Mouse (Mus musculus) ES-Bruce4 (cell line): ENCODE data around the gene Dscaml1. TPM values are rescaled to one million over a fixed set of nuclear protein-coding genes. Genes with fewer than 3 reads are reported as not detected.

Experiments used
- H3K27ac ChIP-seq: 2 replicates; pipeline ENCODE4 v1.5.1; 2012; ENCODE audit warnings: low read length, inconsistent platforms; ENCODE audit not compliant: insufficient read depth
- H3K27me3 ChIP-seq: 2 replicates; pipeline ENCODE4 v1.6.1; 2012; ENCODE audit warnings: mild to moderate bottlenecking, low read length, inconsistent platforms; ENCODE audit not compliant: control insufficient read depth, poor library complexity, insufficient read depth, severe bottlenecking
- H3K36me3 ChIP-seq: 2 replicates; pipeline ENCODE4 v1.6.1; 2012; ENCODE audit warnings: inconsistent platforms, mild to moderate bottlenecking, low read length, moderate library complexity; ENCODE audit not compliant: control insufficient read depth, poor library complexity, insufficient read depth, severe bottlenecking
- H3K4me1 ChIP-seq: one replicate; pipeline ENCODE4 v1.8.1; 2011; ENCODE audit warnings: low read length; ENCODE audit not compliant: control insufficient read depth, insufficient read depth
- H3K4me3 ChIP-seq: 2 replicates; pipeline ENCODE4 v1.5.1; 2011; ENCODE audit warnings: low read depth, mild to moderate bottlenecking, low read length
- H3K9ac ChIP-seq: 2 replicates; pipeline ENCODE4 v1.6.1; 2012; ENCODE audit warnings: low read depth, mild to moderate bottlenecking, inconsistent platforms; ENCODE audit not compliant: poor library complexity, severe bottlenecking
- H3K9me3 ChIP-seq: replicated peaks from 2 replicates; pipeline ENCODE4 v1.6.1; 2012; ENCODE audit warnings: mild to moderate bottlenecking, low read length, inconsistent platforms; ENCODE audit not compliant: control insufficient read depth, poor library complexity, insufficient read depth, severe bottlenecking
- CTCF ChIP-seq: IDR thresholded peaks from one replicate; pipeline ENCODE4 v1.8.1; 2011; ENCODE audit warnings: low read depth, low read length
- EP300 ChIP-seq: IDR thresholded peaks from 2 replicates; pipeline ENCODE4 v1.6.1; 2011; ENCODE audit warnings: low read depth, low read length; ENCODE audit not compliant: insufficient read depth
- POLR2A ChIP-seq: IDR thresholded peaks from one replicate; pipeline ENCODE4 v1.8.1; 2011; ENCODE audit warnings: low read length; ENCODE audit not compliant: insufficient read depth
- polyA plus RNA-seq: library from polyadenylated mRNA; stranded (reverse); fragments of >200 nt; gene quantifications from 2 replicates; pipeline ENCODE4 v1.2.4, GENCODE M21; 2011; ENCODE audit warnings: low read depth; ENCODE audit not compliant: missing spikeins, insufficient read depth, insufficient read length

Dscaml1 gene
- polyA plus RNA-seq, 1 experiment = 4.0 TPM

DNA sequence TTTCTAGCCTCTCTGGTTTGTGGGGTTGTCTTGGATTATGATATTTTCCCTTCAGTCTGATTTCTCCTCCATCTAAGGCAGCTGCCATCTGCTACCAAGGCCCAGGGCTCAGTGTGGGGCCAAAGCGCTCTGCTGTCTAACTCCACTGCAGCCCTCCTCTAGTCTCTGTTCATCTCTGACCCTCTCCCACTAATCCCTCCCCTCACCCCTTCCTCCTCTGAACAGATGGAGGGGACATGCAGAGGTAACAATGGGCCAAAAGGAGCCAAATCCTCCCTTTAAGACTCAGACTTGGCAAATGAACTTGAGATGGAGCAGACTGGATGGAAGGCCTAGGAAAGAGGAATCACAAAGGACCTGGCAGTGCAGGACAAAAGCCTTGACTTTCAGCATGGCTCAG lies 365.8 kb downstream of the Dscaml1 start:
- H3K4me1 ChIP-seq = no peaks in the 10 kb centered on the region
- H3K27me3 ChIP-seq = no peaks in the 10 kb centered on the region
- no peak overlapping the region for H3K9ac ChIP-seq
- no peaks in the 10 kb centered on the region for H3K36me3 ChIP-seq
- TF ChIP-seq POLR2A (no peak), EP300 (no peak), CTCF (no peak)
- no peaks in the 10 kb centered on the region for H3K9me3 ChIP-seq
- no peak overlapping the region for H3K4me3 ChIP-seq
- H3K27ac ChIP-seq = no peak overlapping the region

DNA sequence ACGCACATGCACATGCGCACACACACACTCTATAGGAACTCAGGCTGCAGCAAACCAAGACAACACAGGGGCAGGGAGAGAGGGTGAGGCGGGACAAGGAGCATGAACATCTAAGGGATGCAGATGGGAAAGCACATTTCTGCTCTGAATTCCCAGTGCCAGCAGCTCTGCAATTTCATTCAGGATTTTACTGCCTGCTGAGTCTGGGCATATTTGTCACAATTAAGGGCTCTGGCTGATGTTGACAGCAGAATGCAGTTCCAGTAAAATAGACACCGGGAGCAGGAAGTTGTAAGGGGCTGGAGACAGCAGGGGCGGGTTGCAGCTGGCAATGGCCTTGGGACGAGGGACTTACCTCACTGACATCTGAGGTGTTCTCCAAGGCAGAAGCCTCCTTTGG lies 367.3 kb downstream of the Dscaml1 start:
- H3K27me3 ChIP-seq = no peaks in the 10 kb centered on the region
- H3K9ac ChIP-seq = no peak overlapping the region
- H3K27ac ChIP-seq = no peak overlapping the region
- no peaks in the 10 kb centered on the region for H3K9me3 ChIP-seq
- TF ChIP-seq CTCF (no peak), EP300 (no peak), POLR2A (no peak)
- H3K4me3 ChIP-seq = no peak overlapping the region
- no peaks in the 10 kb centered on the region for H3K4me1 ChIP-seq
- H3K36me3 ChIP-seq = no peaks in the 10 kb centered on the region

DNA sequence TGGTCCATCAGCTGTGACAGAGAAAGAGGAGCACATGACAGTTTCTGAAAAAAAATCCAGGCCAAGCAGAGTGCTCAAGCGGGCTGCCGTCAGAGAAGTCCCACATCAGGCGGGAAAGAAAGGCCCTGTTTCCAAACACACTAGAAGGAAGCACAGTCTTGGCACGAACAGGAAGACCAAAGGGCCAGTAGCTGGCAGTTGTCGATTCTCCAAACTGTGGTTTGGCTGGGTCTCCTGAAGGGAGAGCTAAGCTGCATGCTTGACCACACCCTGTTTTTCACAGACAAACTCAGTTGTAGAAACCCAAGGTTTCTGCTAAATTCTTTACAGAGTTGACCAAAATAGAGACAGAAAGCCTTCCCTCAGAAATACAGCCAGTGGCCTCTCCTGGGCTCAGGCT lies 369.3 kb downstream of the Dscaml1 start:
- TF ChIP-seq POLR2A = no peak
- no peak for TF ChIP-seq EP300
- TF ChIP-seq CTCF = no peak
- Histone ChIP-seq H3K36me3 (no peaks in the 10 kb centered on the region), H3K9ac (no peak overlapping the region), H3K4me1 (no peaks in the 10 kb centered on the region), H3K9me3 (no peaks in the 10 kb centered on the region), H3K27me3 (no peaks in the 10 kb centered on the region), H3K4me3 (no peak overlapping the region), H3K27ac (no peak overlapping the region)

DNA sequence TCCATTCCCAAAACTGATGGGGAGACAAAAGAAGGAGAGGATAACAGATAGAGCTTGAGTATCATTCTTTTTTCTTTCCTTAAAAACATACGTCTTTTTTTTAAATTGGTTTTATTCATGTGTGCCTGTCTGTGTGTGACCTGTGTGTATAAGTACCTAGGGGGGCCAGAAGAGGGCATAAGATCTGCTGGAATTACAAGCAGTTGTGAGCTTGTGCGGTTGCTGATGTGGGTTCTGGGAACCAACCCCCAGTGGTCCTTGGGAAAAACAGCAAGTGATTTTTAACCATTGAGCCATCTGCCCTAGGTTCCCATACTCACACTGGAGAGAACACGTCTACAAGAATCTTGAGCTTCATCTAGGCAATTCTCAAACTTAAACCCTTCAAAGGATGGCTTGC lies 370.8 kb downstream of the Dscaml1 start:
- no peak overlapping the region for H3K27ac ChIP-seq
- H3K9ac ChIP-seq = no peak overlapping the region
- no peaks in the 10 kb centered on the region for H3K4me1 ChIP-seq
- no peak for TF ChIP-seq CTCF
- no peak for TF ChIP-seq EP300
- TF ChIP-seq POLR2A = no peak
- no peaks in the 10 kb centered on the region for H3K27me3 ChIP-seq
- H3K36me3 ChIP-seq = no peaks in the 10 kb centered on the region
- no peak overlapping the region for H3K4me3 ChIP-seq
- H3K9me3 ChIP-seq = no peaks in the 10 kb centered on the region

DNA sequence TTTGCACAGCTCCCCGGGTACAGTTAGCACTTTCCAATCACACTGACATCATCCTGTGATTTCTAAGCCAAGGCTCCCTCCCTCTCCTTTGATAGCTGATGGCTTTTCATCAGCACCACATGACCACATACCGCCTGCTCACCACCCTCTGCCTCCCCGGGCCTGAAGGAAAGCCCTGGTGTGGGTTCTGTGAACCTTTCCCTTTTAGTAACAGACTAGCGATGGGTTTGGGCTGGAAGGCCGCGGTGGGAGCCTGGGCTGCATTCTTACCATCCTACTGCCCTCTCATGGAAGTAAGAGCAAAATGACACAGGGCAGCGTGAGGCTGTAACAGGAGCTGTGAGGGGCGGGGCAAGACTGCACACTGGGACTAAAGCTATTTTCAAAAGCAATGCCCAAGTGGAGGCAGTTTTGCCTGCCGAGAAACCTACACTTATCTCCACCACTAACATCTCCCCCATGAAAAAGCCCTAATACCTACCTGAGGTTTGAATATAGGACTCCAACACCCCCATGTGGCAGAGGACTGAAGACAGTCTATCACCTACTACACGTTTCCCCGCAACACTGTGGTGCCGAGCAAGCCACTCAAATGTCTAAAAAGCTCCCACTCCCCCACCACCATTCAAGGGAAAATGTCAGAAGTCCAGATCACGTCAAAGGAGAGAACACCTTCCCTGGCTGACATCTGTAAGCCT lies 372.2 kb downstream of the Dscaml1 start:
- H3K4me1 ChIP-seq = no peaks in the 10 kb centered on the region
- H3K27me3 ChIP-seq = no peaks in the 10 kb centered on the region
- TF ChIP-seq EP300 (no peak), POLR2A (no peak), CTCF (peak; percentile 48)
- H3K9me3 ChIP-seq = no peaks in the 10 kb centered on the region
- no peak overlapping the region for H3K9ac ChIP-seq
- no peaks in the 10 kb centered on the region for H3K36me3 ChIP-seq
- no peak overlapping the region for H3K27ac ChIP-seq
- no peak overlapping the region for H3K4me3 ChIP-seq

DNA sequence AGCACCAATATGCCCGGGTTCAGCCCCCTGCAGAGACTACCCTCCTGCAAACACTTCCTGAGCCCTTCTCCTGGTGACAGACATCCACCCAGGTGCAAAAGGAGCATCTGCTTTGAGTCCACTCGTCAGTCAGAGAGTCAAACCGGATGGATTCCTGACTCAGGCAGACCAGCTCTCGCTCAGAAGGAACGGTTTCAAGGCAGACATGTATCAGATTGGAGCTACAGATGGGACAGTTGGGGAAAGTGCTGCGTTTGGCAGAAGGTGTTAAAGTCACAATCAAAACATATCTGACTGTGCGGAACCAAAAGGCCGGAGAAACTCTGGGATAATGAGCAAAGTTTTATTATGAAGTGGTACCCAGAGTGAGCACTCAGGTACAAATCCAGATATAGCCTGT lies 373.0 kb downstream of the Dscaml1 start:
- TF ChIP-seq CTCF (no peak), EP300 (no peak), POLR2A (no peak)
- Histone ChIP-seq H3K27me3 (no peaks in the 10 kb centered on the region), H3K4me3 (no peak overlapping the region), H3K9ac (no peak overlapping the region), H3K4me1 (no peaks in the 10 kb centered on the region), H3K27ac (no peak overlapping the region), H3K36me3 (no peaks in the 10 kb centered on the region), H3K9me3 (no peaks in the 10 kb centered on the region)

Other genes starting within 250 kb of the Dscaml1 start
- not detected in 2 replicates for gene BC049352, start 244.6 kb upstream of the Dscaml1 start, polyA plus RNA-seq
- gene Tmprss4, start 222.5 kb upstream of the Dscaml1 start, polyA plus RNA-seq = 0.52 TPM in 1 of 2 replicates, not detected in the other
- 0.24 TPM in 1 of 2 replicates, not detected in the other for gene Il10ra, start 157.5 kb upstream of the Dscaml1 start, polyA plus RNA-seq
- 1.9 and 2.8 TPM in 2 replicates for gene Tmprss13, start 107.5 kb upstream of the Dscaml1 start, polyA plus RNA-seq
- gene Fxyd6, start 56.4 kb upstream of the Dscaml1 start, polyA plus RNA-seq = 88.6 and 89.9 TPM in 2 replicates
- gene Fxyd2, start 27.0 kb upstream of the Dscaml1 start, polyA plus RNA-seq = not detected in 2 replicates